Mouse (Mus musculus) hindbrain, embryonic 16.5 days (tissue): ENCODE results near the gene 4930474N05Rik. TPM values are rescaled to one million over a fixed set of nuclear protein-coding genes. Genes with fewer than 3 reads are reported as not detected.
A peak's percentile ranks its signal among the peaks of the same experiment; 100 is the strongest.

Experiments
- ATAC-seq: fragments of 200-750 bp; cut with Nextera tagmentation; 2 replicates; pipeline ENCODE4 v1.8.0; 2017; ENCODE audit warnings: moderate TSS enrichment, moderate library complexity
- H3K27ac ChIP-seq: fragments of 300-500 bp; sonication (generic); 2 replicates; pipeline ENCODE4 v1.5.1; 2014; ENCODE audit warnings: low read depth, mild to moderate bottlenecking, control low read depth, low read length, moderate library complexity
- H3K27me3 ChIP-seq: fragments of 300-500 bp; sonication (generic); replicated peaks from 2 replicates; pipeline ENCODE4 v1.6.1; 2014; ENCODE audit warnings: low read length; ENCODE audit not compliant: control insufficient read depth, insufficient read depth
- H3K36me3 ChIP-seq: fragments of 300-500 bp; sonication (generic); 2 replicates; pipeline ENCODE4 v1.6.1; 2014; ENCODE audit warnings: mild to moderate bottlenecking, low read length, moderate library complexity, mixed read lengths; ENCODE audit not compliant: control insufficient read depth, insufficient read depth
- H3K4me1 ChIP-seq: fragments of 300-500 bp; sonication (generic); 2 replicates; pipeline ENCODE4 v1.6.1; 2014; ENCODE audit warnings: low read depth, low read length; ENCODE audit not compliant: control insufficient read depth, insufficient read depth
- H3K4me2 ChIP-seq: fragments of 300-500 bp; sonication (generic); 2 replicates; pipeline ENCODE4 v1.6.1; 2014; ENCODE audit warnings: mild to moderate bottlenecking, low read length, control low read depth, moderate library complexity
- H3K4me3 ChIP-seq: fragments of 300-500 bp; sonication (generic); 2 replicates; pipeline ENCODE4 v1.5.1; 2014; ENCODE audit warnings: mild to moderate bottlenecking, low read length, control low read depth, moderate library complexity
- H3K9ac ChIP-seq: fragments of 300-500 bp; sonication (generic); 2 replicates; pipeline ENCODE4 v1.6.1; 2014; ENCODE audit warnings: low read depth, mild to moderate bottlenecking, control low read depth, low read length, moderate library complexity
- H3K9me3 ChIP-seq: fragments of 300-500 bp; sonication (generic); 2 replicates; pipeline ENCODE4 v1.6.1; 2014; ENCODE audit warnings: mild to moderate bottlenecking, low read length, moderate library complexity; ENCODE audit not compliant: control insufficient read depth
- WGBS: fragments of 180-500 bp; shearing (Covaris S2); extraction: QIAGEN DNeasy Blood & Tissue Kit; methylation state at CpG from one replicate; pipeline ENCODE4 v1.1.7; 2014; 5-methylcytosine and 5-hydroxymethylcytosine counted together
- polyA plus RNA-seq: library from polyadenylated mRNA; unstranded; fragments of >200 nt; fragmentation: Nextera tagmentation; extraction: Ambion mirVana; gene quantifications from 2 replicates; pipeline ENCODE4 v1.2.1, GENCODE M21; 2015

Gene 4930474N05Rik
- not detected in 2 replicates for polyA plus RNA-seq

- no peaks in the 10 kb centered on the region for H3K36me3 ChIP-seq
- no peak within 1 kb of the TSS for H3K4me3 ChIP-seq
- ATAC-seq, result no peak
- H3K27ac ChIP-seq, result no peak within 1 kb of the TSS
- H3K27me3 ChIP-seq, result no peaks in the 10 kb centered on the region
- H3K9ac ChIP-seq, result no peak within 1 kb of the TSS
- H3K4me1 ChIP-seq, result no peaks in the 10 kb centered on the region
- no peaks in the 10 kb centered on the region for H3K9me3 ChIP-seq
- H3K4me2 ChIP-seq, result no peak within 1 kb of the TSS
Observed at GRCm38 (mm10) chr14:36094617-36095016, at the start of gene 4930474N05Rik. Gene 4930474N05Rik (plus strand): TSS chr14:36094917.

- H3K4me3 ChIP-seq, result no peak overlapping the region
- peak; percentile 89 for ATAC-seq
- H3K27me3 ChIP-seq, result no peaks in the 10 kb centered on the region
- WGBS, result 35% methylated on average over 9 of the region's 9 CpGs
- H3K36me3 ChIP-seq, result no peaks in the 10 kb centered on the region
- peak overlapping the region; percentile 13; the same call in 1 of the 2 replicates for H3K4me2 ChIP-seq
- H3K4me1 ChIP-seq, result no peaks in the 10 kb centered on the region
- no peak overlapping the region for H3K9ac ChIP-seq
- H3K27ac ChIP-seq, result no peak overlapping the region
- no peaks in the 10 kb centered on the region for H3K9me3 ChIP-seq
Observed at GRCm38 (mm10) chr14:36048746-36049391, 45.8 kb upstream of the 4930474N05Rik start.

DNA sequence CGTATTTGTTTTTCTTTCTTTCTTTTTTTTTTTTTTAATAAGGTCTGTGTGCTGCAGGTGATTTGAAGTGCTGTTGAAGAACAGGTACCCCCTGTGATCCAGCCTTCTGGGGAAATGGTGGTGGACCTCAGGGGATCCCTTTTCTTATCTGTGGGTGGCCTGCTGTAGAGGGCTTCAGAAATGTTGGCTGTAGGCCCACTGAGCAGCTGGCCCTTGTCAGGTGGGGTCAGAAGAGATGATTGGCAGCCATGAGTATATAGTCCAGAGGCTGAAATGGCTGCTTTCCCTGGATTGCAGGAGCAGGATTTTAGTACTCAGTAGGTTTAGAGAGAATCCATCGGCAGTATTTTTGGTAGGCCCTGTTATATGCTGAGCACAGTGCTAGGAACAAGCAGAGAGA is 41.4 kb upstream of the 4930474N05Rik start:
- H3K9ac ChIP-seq, result no peak overlapping the region
- no peak for ATAC-seq
- no peaks in the 10 kb centered on the region for H3K4me1 ChIP-seq
- no peak overlapping the region for H3K27ac ChIP-seq
- H3K4me3 ChIP-seq, result no peak overlapping the region
- 93% methylated on average over 2 of the region's 2 CpGs for WGBS
- H3K27me3 ChIP-seq, result no peaks in the 10 kb centered on the region
- no peaks in the 10 kb centered on the region for H3K36me3 ChIP-seq
- H3K9me3 ChIP-seq, result no peaks in the 10 kb centered on the region
- H3K4me2 ChIP-seq, result no peak overlapping the region

GRCm38 (mm10) chr14:36098528-36098927 is 3.8 kb downstream of the 4930474N05Rik start:
- Histone ChIP-seq H3K9me3 (no peaks in the 10 kb centered on the region), H3K4me2 (no peak overlapping the region), H3K9ac (no peak overlapping the region), H3K4me3 (no peak overlapping the region), H3K36me3 (no peaks in the 10 kb centered on the region), H3K4me1 (no peaks in the 10 kb centered on the region), H3K27ac (no peak overlapping the region), H3K27me3 (no peaks in the 10 kb centered on the region)
- WGBS, result 86% methylated on average over 3 of the region's 3 CpGs
- ATAC-seq, result no peak

GRCm38 (mm10) chr14:36099647-36100046 is 4.9 kb downstream of the 4930474N05Rik start:
- Histone ChIP-seq H3K4me1 (no peaks in the 10 kb centered on the region), H3K9me3 (no peaks in the 10 kb centered on the region), H3K4me2 (no peak overlapping the region), H3K36me3 (no peaks in the 10 kb centered on the region), H3K4me3 (no peak overlapping the region), H3K27ac (no peak overlapping the region), H3K27me3 (no peaks in the 10 kb centered on the region), H3K9ac (no peak overlapping the region)
- ATAC-seq, result no peak
- WGBS, result 66% methylated on average over 1 of the region's 1 CpGs

DNA sequence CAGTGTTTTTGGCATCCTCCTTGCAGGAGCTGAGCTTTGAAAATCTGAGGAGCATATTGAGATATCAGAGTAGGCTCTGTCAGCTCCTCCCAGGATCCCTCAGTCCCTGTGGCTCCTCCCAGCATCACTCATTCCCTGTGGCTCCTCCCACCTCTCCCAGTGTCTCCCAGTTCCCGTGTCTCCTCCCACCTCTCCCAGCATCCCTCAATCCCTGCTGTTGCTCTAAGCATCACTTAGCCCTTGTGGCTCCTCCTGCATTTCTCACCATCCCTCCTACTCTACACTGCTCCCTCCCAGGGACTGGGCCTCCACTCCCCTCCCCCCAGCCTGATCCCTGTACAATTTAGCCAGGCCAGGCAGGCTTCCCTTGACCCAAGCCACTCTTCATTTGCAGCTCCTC is 6.0 kb downstream of the 4930474N05Rik start:
- no peak for ATAC-seq
- no peaks in the 10 kb centered on the region for H3K27me3 ChIP-seq
- H3K4me2 ChIP-seq, result no peak overlapping the region
- no peak overlapping the region for H3K4me3 ChIP-seq
- H3K27ac ChIP-seq, result no peak overlapping the region
- H3K9me3 ChIP-seq, result no peaks in the 10 kb centered on the region
- H3K36me3 ChIP-seq, result no peaks in the 10 kb centered on the region
- WGBS, result 30% methylated on average over 1 of the region's 1 CpGs
- H3K9ac ChIP-seq, result no peak overlapping the region
- no peaks in the 10 kb centered on the region for H3K4me1 ChIP-seq

- ATAC-seq, result no peak
- Histone ChIP-seq H3K27me3 (no peaks in the 10 kb centered on the region), H3K4me2 (no peak overlapping the region), H3K27ac (no peak overlapping the region), H3K36me3 (no peaks in the 10 kb centered on the region), H3K9me3 (no peaks in the 10 kb centered on the region), H3K9ac (no peak overlapping the region), H3K4me3 (no peak overlapping the region), H3K4me1 (no peaks in the 10 kb centered on the region)
Observed at GRCm38 (mm10) chr14:36114481-36114880, 19.8 kb downstream of the 4930474N05Rik start.

DNA sequence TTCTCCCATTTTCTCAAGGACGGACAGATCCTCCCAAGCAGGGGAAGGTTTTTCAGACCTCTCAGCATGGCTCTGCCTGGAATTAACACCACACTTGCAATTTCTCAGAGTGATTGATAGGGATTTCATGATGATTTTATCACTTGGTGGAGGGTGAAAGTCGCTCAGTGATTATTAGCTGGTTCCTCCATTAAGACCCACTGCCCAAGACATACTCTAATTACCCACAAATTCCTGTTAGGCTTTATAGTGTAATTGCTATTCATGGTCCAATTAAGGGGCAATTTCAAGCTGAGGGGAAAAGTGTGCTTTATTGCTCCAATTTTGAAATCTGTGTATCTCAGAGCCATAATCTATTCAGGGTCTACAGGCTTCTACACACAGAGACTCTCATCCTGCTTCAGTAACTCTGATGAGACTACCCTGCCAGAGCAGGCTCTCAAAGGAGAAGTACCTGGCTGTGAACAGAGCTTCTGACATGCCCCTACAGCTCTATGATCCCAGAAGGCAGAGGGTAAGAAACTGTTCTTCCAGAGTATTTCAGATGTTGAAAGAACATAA is 29.1 kb downstream of the 4930474N05Rik start:
- no peak overlapping the region for H3K27ac ChIP-seq
- peak; percentile 34; the same call in 1 of the 2 replicates for ATAC-seq

GRCm38 (mm10) chr14:36135749-36136148 is 41.0 kb downstream of the 4930474N05Rik start:
- Histone ChIP-seq H3K27me3 (no peaks in the 10 kb centered on the region), H3K9me3 (no peaks in the 10 kb centered on the region), H3K36me3 (no peaks in the 10 kb centered on the region), H3K4me2 (no peak overlapping the region), H3K27ac (no peak overlapping the region), H3K4me3 (no peak overlapping the region), H3K4me1 (no peaks in the 10 kb centered on the region), H3K9ac (no peak overlapping the region)
- 47% methylated on average over 3 of the region's 3 CpGs for WGBS
- no peak for ATAC-seq

More for the DNA sequence above, 29.1 kb downstream of the 4930474N05Rik start:
- H3K4me3 ChIP-seq, result no peak overlapping the region
- no peak overlapping the region for H3K4me2 ChIP-seq
- no peak overlapping the region for H3K9ac ChIP-seq
- no peaks in the 10 kb centered on the region for H3K36me3 ChIP-seq
- no peaks in the 10 kb centered on the region for H3K4me1 ChIP-seq
- H3K9me3 ChIP-seq, result no peaks in the 10 kb centered on the region
- no peaks in the 10 kb centered on the region for H3K27me3 ChIP-seq
- WGBS, result 67% methylated on average over 2 of the region's 2 CpGs
